Comparison of ENCODE assay signal across 14 mouse cellular contexts in the genomic region with DNA sequence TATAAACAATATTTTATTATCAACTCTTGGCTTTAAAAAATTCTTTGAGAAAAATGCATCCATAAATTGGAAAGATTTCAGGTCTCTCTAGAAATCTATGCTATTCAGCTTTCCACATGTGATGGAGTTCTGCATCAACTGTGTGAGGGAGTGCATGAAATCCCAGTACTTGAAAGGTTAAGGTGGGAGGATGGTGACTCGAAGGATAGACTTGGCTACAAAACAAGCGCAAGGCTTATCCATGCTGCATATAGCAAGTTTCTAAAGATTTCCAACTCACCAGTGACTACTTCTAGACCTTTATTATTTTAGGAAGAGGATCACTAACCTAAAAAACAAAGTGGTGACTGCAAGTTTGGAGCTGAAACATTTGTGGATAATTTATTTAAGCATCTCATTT.
A peak's percentile ranks its signal among the peaks of the same experiment; 100 is the strongest.
DNase-seq lines count a peak whose midpoint lies in the region.
"Had no signal": no experiment of that assay in that cellular context is flagged by ENCODE, and none has a peak within 500 bp of the region (broad histone marks: within the 10 kb centered on the region; RNA-seq: fewer than 3 reads in every experiment).

No protein-coding gene starts in this region.

- peak; percentile 62 for DNase-seq in brain, adult 2 months (ENCODE audit: low read depth, low spot score)
- DNase-seq in thymus, adult 18-20 months, result no peak
- DNase-seq: adrenal gland, adult 2 months; adrenal gland, adult 8-10 months; adrenal gland, postnatal 10 days; adrenal gland, postnatal 14 days; adrenal gland, postnatal 25 days; adrenal gland, postnatal 36 days; B cell, adult 2 months; cerebellum, adult 11 months; cerebellum, adult 11-12 months; cerebellum, adult 18-20 months; cerebellum, adult 2 months; cerebellum, adult 8-10 months had no signal
